Mouse (Mus musculus) embryonic fibroblast, embryonic 13.5 days (primary cell): Measurements from ENCODE around the gene Klf17.

Experiments
- CTCF ChIP-seq: IDR thresholded peaks from 2 replicates; pipeline ENCODE4 v1.5.1; 2011; ENCODE audit warnings: mild to moderate bottlenecking, control low read depth, low read length, moderate library complexity, borderline replicate concordance; ENCODE audit not compliant: insufficient read depth
- POLR2A ChIP-seq: IDR thresholded peaks from 2 replicates; pipeline ENCODE4 v1.6.1; 2011; ENCODE audit warnings: low read depth, mild to moderate bottlenecking, control low read depth, low read length, moderate library complexity

- TF ChIP-seq POLR2A: no peak
- TF ChIP-seq CTCF: no peak
Measured at GRCm38 (mm10) chr4:117806992-117807391, 41.5 kb upstream of the Klf17 start.
